Mouse (Mus musculus): Measurements from ENCODE around the gene Kcnd3.

Kcnd3 gene

GRCm38 (mm10) chr3:105451627-105452555 is at the start of gene Kcnd3:
Kcnd3 (plus strand) TSS chr3:105452330.
- DNase-seq (ENCODE audit: low read depth) = no peak

- no peak for DNase-seq (ENCODE audit: low read depth)
Observed at GRCm38 (mm10) chr3:105402676-105403075, 49.5 kb upstream of the Kcnd3 start.

GRCm38 (mm10) chr3:105403410-105404076 is 48.6 kb upstream of the Kcnd3 start:
- peak; percentile 2 for DNase-seq (ENCODE audit: low read depth)

- no peak for DNase-seq (ENCODE audit: low read depth)
Observed at GRCm38 (mm10) chr3:105404077-105404446, 48.1 kb upstream of the Kcnd3 start.

GRCm38 (mm10) chr3:105405516-105405915 is 46.6 kb upstream of the Kcnd3 start:
- no peak for DNase-seq (ENCODE audit: low read depth)

- no peak for DNase-seq (ENCODE audit: low read depth)
Observed at GRCm38 (mm10) chr3:105406036-105406435, 46.1 kb upstream of the Kcnd3 start.

- DNase-seq (ENCODE audit: low read depth) = no peak
Observed at GRCm38 (mm10) chr3:105408211-105408610, 43.9 kb upstream of the Kcnd3 start.

GRCm38 (mm10) chr3:105410810-105411209 is 41.3 kb upstream of the Kcnd3 start:
- no peak for DNase-seq (ENCODE audit: low read depth)

- DNase-seq (ENCODE audit: low read depth) = no peak
Observed at GRCm38 (mm10) chr3:105411776-105412175, 40.4 kb upstream of the Kcnd3 start.

GRCm38 (mm10) chr3:105412229-105412628 is 39.9 kb upstream of the Kcnd3 start:
- DNase-seq (ENCODE audit: low read depth) = no peak

GRCm38 (mm10) chr3:105412681-105413080 is 39.4 kb upstream of the Kcnd3 start:
- no peak for DNase-seq (ENCODE audit: low read depth)

- no peak for DNase-seq (ENCODE audit: low read depth)
Observed at GRCm38 (mm10) chr3:105418441-105418840, 33.7 kb upstream of the Kcnd3 start.

- DNase-seq (ENCODE audit: low read depth) = peak; percentile 5
Observed at GRCm38 (mm10) chr3:105422391-105422790, 29.7 kb upstream of the Kcnd3 start.

- DNase-seq (ENCODE audit: low read depth) = no peak
Observed at GRCm38 (mm10) chr3:105423427-105423826, 28.7 kb upstream of the Kcnd3 start.

GRCm38 (mm10) chr3:105428586-105428985 is 23.5 kb upstream of the Kcnd3 start:
- DNase-seq (ENCODE audit: low read depth) = no peak

GRCm38 (mm10) chr3:105436383-105436782 is 15.7 kb upstream of the Kcnd3 start:
- no peak for DNase-seq (ENCODE audit: low read depth)

GRCm38 (mm10) chr3:105436971-105437370 is 15.2 kb upstream of the Kcnd3 start:
- no peak for DNase-seq (ENCODE audit: low read depth)

- DNase-seq (ENCODE audit: low read depth) = no peak
Observed at GRCm38 (mm10) chr3:105440873-105441495, 11.1 kb upstream of the Kcnd3 start.

- DNase-seq (ENCODE audit: low read depth) = no peak
Observed at GRCm38 (mm10) chr3:105450641-105451470, 1.3 kb upstream of the Kcnd3 start.

- DNase-seq (ENCODE audit: low read depth) = no peak
Observed at GRCm38 (mm10) chr3:105452556-105453213, 555 bp downstream of the Kcnd3 start.

GRCm38 (mm10) chr3:105453214-105453950 is 1.3 kb downstream of the Kcnd3 start:
- DNase-seq (ENCODE audit: low read depth) = no peak

Data from induced T-regulatory cell, adult 2 months (primary cell).